Mouse (Mus musculus): ENCODE results near the gene Camta1.

DNA sequence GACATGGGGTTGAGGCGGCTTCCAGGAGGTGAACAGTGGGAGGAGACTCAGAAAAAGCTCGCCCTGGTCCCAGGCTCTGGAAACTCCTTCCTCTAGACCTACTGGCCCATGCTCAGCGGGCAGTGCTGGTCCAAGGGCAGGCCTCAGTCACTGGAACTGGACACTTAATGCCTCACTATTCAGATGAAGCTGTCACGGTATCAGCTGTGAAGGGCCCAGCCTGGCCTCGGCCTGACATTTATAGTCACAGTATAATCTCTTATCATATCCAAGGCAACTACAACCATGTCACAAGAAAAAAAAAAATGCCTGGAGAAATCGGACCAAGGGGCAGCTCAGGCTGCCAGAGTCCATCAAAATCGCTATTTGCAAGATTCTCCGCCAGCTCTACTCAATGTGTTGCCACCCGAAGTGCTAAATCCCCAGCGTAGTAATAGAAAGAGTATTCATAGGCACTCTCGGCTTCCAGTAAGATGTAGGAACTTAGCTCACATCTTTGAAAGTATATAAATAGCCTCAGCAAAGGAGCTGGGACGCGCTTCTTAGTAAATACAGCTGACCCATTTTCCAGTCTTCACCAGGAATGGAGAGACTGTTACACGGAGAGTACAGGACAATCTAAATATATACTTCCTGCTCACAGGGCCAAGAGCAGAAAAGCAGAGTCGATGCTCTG lies 110.3 kb downstream of the Camta1 start:
- no peak for TF ChIP-seq ZNF384 (IDR thresholded peaks at IDR 0.05; ENCODE audit: low read depth, low read length)
- TF ChIP-seq MAFK (IDR thresholded peaks at IDR 0.05; ENCODE audit: insufficient read depth, low read depth, low read length): no peak

All from ES-E14 (cell line).